Mouse (Mus musculus): Measurements from ENCODE around the gene Nat10.

Nat10 gene

GRCm38 (mm10) chr2:103745481-103745880, 15.6 kb downstream of the Nat10 start:
- DNase-seq (ENCODE audit: low spot score in 2 of 2), result no peak

GRCm38 (mm10) chr2:103743988-103744387, 17.1 kb downstream of the Nat10 start:
- peak in 1 of 2 experiments; percentile 32 for DNase-seq (ENCODE audit: low spot score in 2 of 2)

- peak; percentile 47 to 52 for DNase-seq (ENCODE audit: low spot score in 2 of 2)
Measured at GRCm38 (mm10) chr2:103743536-103743935, 17.5 kb downstream of the Nat10 start.

GRCm38 (mm10) chr2:103742821-103743220, 18.2 kb downstream of the Nat10 start:
- DNase-seq (ENCODE audit: low spot score in 2 of 2), result no peak

- no peak for DNase-seq (ENCODE audit: low spot score in 2 of 2)
Measured at GRCm38 (mm10) chr2:103731423-103731822, 29.6 kb downstream of the Nat10 start.

- DNase-seq (ENCODE audit: low spot score in 2 of 2), result no peak
Measured at GRCm38 (mm10) chr2:103730999-103731398, 30.1 kb downstream of the Nat10 start.

- no peak for DNase-seq (ENCODE audit: low spot score in 2 of 2)
Measured at GRCm38 (mm10) chr2:103728027-103728540, 33.0 kb downstream of the Nat10 start.

- DNase-seq (ENCODE audit: low spot score in 2 of 2), result no peak
Measured at GRCm38 (mm10) chr2:103724521-103724920, 36.5 kb downstream of the Nat10 start.

- DNase-seq (ENCODE audit: low spot score in 2 of 2), result no peak
Measured at GRCm38 (mm10) chr2:103719292-103719646, 41.8 kb downstream of the Nat10 start.

- DNase-seq (ENCODE audit: low spot score in 2 of 2), result peak; percentile 53 to 73
Measured at GRCm38 (mm10) chr2:103718594-103719291, 42.3 kb downstream of the Nat10 start.

- no peak for DNase-seq (ENCODE audit: low spot score in 2 of 2)
Measured at GRCm38 (mm10) chr2:103714412-103714811, 46.7 kb downstream of the Nat10 start.

- no peak for DNase-seq (ENCODE audit: low spot score in 2 of 2)
Measured at GRCm38 (mm10) chr2:103713831-103714230, 47.2 kb downstream of the Nat10 start.

GRCm38 (mm10) chr2:103710849-103711248, 50.2 kb downstream of the Nat10 start:
- DNase-seq (ENCODE audit: low spot score in 2 of 2), result no peak

- no peak for DNase-seq (ENCODE audit: low spot score in 2 of 2)
Measured at GRCm38 (mm10) chr2:103707056-103707776, 53.9 kb downstream of the Nat10 start.

GRCm38 (mm10) chr2:103706226-103706625, 54.8 kb downstream of the Nat10 start:
- peak; percentile 60 to 65 for DNase-seq (ENCODE audit: low spot score in 2 of 2)

- no peak for DNase-seq (ENCODE audit: low spot score in 2 of 2)
Measured at GRCm38 (mm10) chr2:103705826-103706225, 55.2 kb downstream of the Nat10 start.

- no peak for DNase-seq (ENCODE audit: low spot score in 2 of 2)
Measured at GRCm38 (mm10) chr2:103703865-103704264, 57.2 kb downstream of the Nat10 start.

GRCm38 (mm10) chr2:103703336-103703735, 57.7 kb downstream of the Nat10 start:
- no peak for DNase-seq (ENCODE audit: low spot score in 2 of 2)

- no peak for DNase-seq (ENCODE audit: low spot score in 2 of 2)
Measured at GRCm38 (mm10) chr2:103700514-103700913, 60.6 kb downstream of the Nat10 start.

- DNase-seq (ENCODE audit: low spot score in 2 of 2), result peak in 1 of 2 experiments; percentile 42
Measured at GRCm38 (mm10) chr2:103696177-103696576, 64.9 kb downstream of the Nat10 start.

- no peak for DNase-seq (ENCODE audit: low spot score in 2 of 2)
Measured at GRCm38 (mm10) chr2:103694777-103695563, 66.1 kb downstream of the Nat10 start.

- no peak for DNase-seq (ENCODE audit: low spot score in 2 of 2)
Measured at GRCm38 (mm10) chr2:103692810-103693209, 68.3 kb downstream of the Nat10 start.
